Mouse (Mus musculus) liver, postnatal 0 days (tissue): ENCODE measurements around the gene Rpl38.

Source experiments
- CTCF ChIP-seq: sonication (generic); IDR thresholded peaks from 2 replicates; pipeline ENCODE4 v1.5.1; 2016; ENCODE audit warnings: antibody characterized with exemption, low read depth
- EP300 ChIP-seq: IDR thresholded peaks from 2 replicates; pipeline ENCODE4 v1.6.1; 2016; ENCODE audit warnings: antibody characterized with exemption, low read depth, mild to moderate bottlenecking

DNA sequence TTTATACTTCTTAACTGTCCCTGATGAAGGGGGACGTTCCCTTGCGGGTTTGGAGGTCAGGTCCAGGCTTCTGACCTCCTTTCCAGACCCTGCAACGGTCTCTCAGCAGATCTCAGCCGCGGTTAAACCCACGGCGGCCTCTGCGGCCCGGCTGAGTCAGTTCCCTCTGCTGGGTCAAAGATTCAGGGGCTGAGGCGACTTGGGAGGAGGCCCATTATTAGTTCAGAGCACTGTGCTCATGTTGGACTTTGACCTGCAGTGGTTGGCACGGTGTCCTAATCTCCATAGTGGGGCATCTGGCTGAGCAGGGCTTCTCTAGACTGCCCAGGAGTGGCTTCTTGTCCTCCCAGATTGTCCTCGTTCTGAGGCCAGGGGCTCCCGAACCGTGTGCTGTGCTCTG lies 8.1 kb downstream of the Rpl38 start:
- TF ChIP-seq CTCF (no peak), EP300 (no peak)
